Mouse (Mus musculus): ENCODE results near the gene A130010J15Rik. TPM values are rescaled to one million over a fixed set of nuclear protein-coding genes. Genes with fewer than 3 reads are reported as not detected.

The A130010J15Rik gene
- total and polyA plus RNA-seq, 2 experiments from 2014 or later: 11.3 to 17.7 TPM

DNA sequence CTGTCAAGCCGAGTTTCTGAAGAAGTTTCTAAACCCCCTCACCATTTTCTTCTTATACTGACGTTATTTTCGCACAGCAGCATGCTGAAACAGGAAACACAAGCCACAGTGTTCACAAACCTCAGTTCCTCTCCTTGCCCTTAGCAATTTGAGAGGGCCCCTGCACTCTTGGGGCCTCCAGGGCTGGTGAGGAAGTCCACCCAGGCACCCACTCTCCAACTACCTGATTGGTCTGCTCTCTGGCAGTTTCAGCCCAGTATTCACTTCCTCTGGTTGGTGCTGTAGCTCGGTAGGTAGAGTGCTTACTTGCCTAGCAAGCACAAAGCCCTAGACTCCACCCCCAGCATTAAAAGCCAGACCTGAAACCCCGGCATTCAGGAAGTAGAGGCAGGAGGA, 33.5 kb downstream of the A130010J15Rik start, which contains the start of gene Traf3ip3:
TSS of gene Traf3ip3 (minus strand) at position 321 of the 396 bp plus-strand sequence.
- H3K4me3 ChIP-seq (ENCODE audit: low read depth, low read length): peak within 1 kb of the TSS; percentile 30; the same call in 1 of the 2 replicates
- peak within 1 kb of the TSS; percentile 71; the same call in 1 of the 2 replicates for H3K27ac ChIP-seq (ENCODE audit: low read depth)
- TF ChIP-seq CTCF (IDR thresholded peaks at IDR 0.05; ENCODE audit: low read depth) (no peak), EP300 (IDR thresholded peaks at IDR 0.05; ENCODE audit: low read depth) (no peak)
- H3K27me3 ChIP-seq (ENCODE audit: control insufficient read depth, insufficient read depth, low read length): no peaks in the 10 kb centered on the region
- no peaks in the 10 kb centered on the region for H3K9me3 ChIP-seq (replicated peaks; ENCODE audit: control insufficient read depth, low read length)
- no peaks in the 10 kb centered on the region for H3K4me1 ChIP-seq (ENCODE audit: control insufficient read depth, insufficient read depth)
- H3K9ac ChIP-seq (replicated peaks; ENCODE audit: low read depth, low read length): no peak within 1 kb of the TSS
- no peaks in the 10 kb centered on the region for H3K36me3 ChIP-seq (replicated peaks; ENCODE audit: control insufficient read depth, insufficient read depth, low read length)
- 51% methylated on average over 5 of the region's 5 CpGs for WGBS
- DNase-seq (ENCODE audit: low spot score) (no peak), ATAC-seq (ENCODE audit: insufficient read depth, low read depth) (no peak)
- H3K4me2 ChIP-seq (ENCODE audit: low read depth, low read length): peak within 1 kb of the TSS; percentile 37; the same call in 1 of the 2 replicates

DNA sequence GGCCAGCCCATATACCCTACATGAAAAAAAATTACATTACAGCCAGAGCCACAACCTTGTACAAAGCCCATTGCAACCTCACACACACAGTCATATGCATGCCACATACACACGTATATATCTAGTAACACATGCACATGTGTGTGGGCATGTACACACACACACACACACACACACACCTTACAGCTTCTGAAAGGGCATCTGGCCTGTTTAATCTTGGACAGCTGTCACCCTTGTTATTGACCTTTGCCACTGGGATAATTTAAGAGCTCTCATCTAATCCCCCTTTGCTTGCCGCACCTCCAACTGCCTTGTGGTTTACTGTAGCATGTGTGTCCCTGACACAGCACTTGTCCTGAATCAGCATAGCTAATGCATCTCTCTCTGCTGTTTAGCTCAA, 36.0 kb downstream of the A130010J15Rik start:
- TF ChIP-seq EP300 (IDR thresholded peaks at IDR 0.05; ENCODE audit: low read depth): no peak
- no peak for TF ChIP-seq CTCF (IDR thresholded peaks at IDR 0.05; ENCODE audit: low read depth)
- H3K4me1 ChIP-seq (ENCODE audit: control insufficient read depth, insufficient read depth): no peaks in the 10 kb centered on the region
- no peak overlapping the region for H3K27ac ChIP-seq (ENCODE audit: low read depth)
- no peak overlapping the region for H3K4me2 ChIP-seq (ENCODE audit: low read depth, low read length)
- no peaks in the 10 kb centered on the region for H3K9me3 ChIP-seq (replicated peaks; ENCODE audit: control insufficient read depth, low read length)
- H3K27me3 ChIP-seq (ENCODE audit: control insufficient read depth, insufficient read depth, low read length): no peaks in the 10 kb centered on the region
- H3K4me3 ChIP-seq (ENCODE audit: low read depth, low read length): no peak overlapping the region
- H3K9ac ChIP-seq (replicated peaks; ENCODE audit: low read depth, low read length): no peak overlapping the region
- ATAC-seq (ENCODE audit: insufficient read depth, low read depth) (no peak), DNase-seq (ENCODE audit: low spot score) (no peak)
- no peaks in the 10 kb centered on the region for H3K36me3 ChIP-seq (replicated peaks; ENCODE audit: control insufficient read depth, insufficient read depth, low read length)
- 56% methylated on average over 2 of the region's 2 CpGs for WGBS

GRCm38 (mm10) chr1:193205431-193205830, 37.6 kb downstream of the A130010J15Rik start:
- Histone ChIP-seq H3K9me3 (replicated peaks; ENCODE audit: control insufficient read depth, low read length) (no peaks in the 10 kb centered on the region), H3K27ac (ENCODE audit: low read depth) (no peak overlapping the region), H3K9ac (replicated peaks; ENCODE audit: low read depth, low read length) (no peak overlapping the region), H3K27me3 (ENCODE audit: control insufficient read depth, insufficient read depth, low read length) (no peaks in the 10 kb centered on the region), H3K4me3 (ENCODE audit: low read depth, low read length) (no peak overlapping the region), H3K36me3 (replicated peaks; ENCODE audit: control insufficient read depth, insufficient read depth, low read length) (no peaks in the 10 kb centered on the region), H3K4me2 (ENCODE audit: low read depth, low read length) (no peak overlapping the region), H3K4me1 (ENCODE audit: control insufficient read depth, insufficient read depth) (no peaks in the 10 kb centered on the region)
- WGBS: 95% methylated on average over 2 of the region's 2 CpGs
- no peak for ATAC-seq (ENCODE audit: insufficient read depth, low read depth)
- DNase-seq (ENCODE audit: low spot score): no peak
- no peak for TF ChIP-seq EP300 (IDR thresholded peaks at IDR 0.05; ENCODE audit: low read depth)
- TF ChIP-seq CTCF (IDR thresholded peaks at IDR 0.05; ENCODE audit: low read depth): no peak

GRCm38 (mm10) chr1:193207503-193207902, 39.7 kb downstream of the A130010J15Rik start, which contains the start of gene Lamb3:
Gene Lamb3, plus strand, starts transcription at chr1:193207699.
- no peaks in the 10 kb centered on the region for H3K4me1 ChIP-seq (ENCODE audit: control insufficient read depth, insufficient read depth)
- H3K4me2 ChIP-seq (ENCODE audit: low read depth, low read length): no peak within 1 kb of the TSS
- H3K27ac ChIP-seq (ENCODE audit: low read depth): no peak within 1 kb of the TSS
- no peak within 1 kb of the TSS for H3K9ac ChIP-seq (replicated peaks; ENCODE audit: low read depth, low read length)
- DNase-seq (ENCODE audit: low spot score) (no peak), ATAC-seq (ENCODE audit: insufficient read depth, low read depth) (no peak)
- 66% methylated on average over 3 of the region's 3 CpGs for WGBS
- H3K9me3 ChIP-seq (replicated peaks; ENCODE audit: control insufficient read depth, low read length): no peaks in the 10 kb centered on the region
- no peaks in the 10 kb centered on the region for H3K36me3 ChIP-seq (replicated peaks; ENCODE audit: control insufficient read depth, insufficient read depth, low read length)
- TF ChIP-seq CTCF (IDR thresholded peaks at IDR 0.05; ENCODE audit: low read depth) (no peak), EP300 (IDR thresholded peaks at IDR 0.05; ENCODE audit: low read depth) (no peak)
- H3K27me3 ChIP-seq (ENCODE audit: control insufficient read depth, insufficient read depth, low read length): no peaks in the 10 kb centered on the region
- no peak within 1 kb of the TSS for H3K4me3 ChIP-seq (ENCODE audit: low read depth, low read length)

GRCm38 (mm10) chr1:193208178-193208577, 40.3 kb downstream of the A130010J15Rik start:
- DNase-seq (ENCODE audit: low spot score) (no peak), ATAC-seq (ENCODE audit: insufficient read depth, low read depth) (peak; percentile 83)
- TF ChIP-seq EP300 (IDR thresholded peaks at IDR 0.05; ENCODE audit: low read depth) (no peak), CTCF (IDR thresholded peaks at IDR 0.05; ENCODE audit: low read depth) (peak; percentile 94)
- H3K9ac ChIP-seq (replicated peaks; ENCODE audit: low read depth, low read length): no peak overlapping the region
- H3K4me3 ChIP-seq (ENCODE audit: low read depth, low read length): no peak overlapping the region
- no peaks in the 10 kb centered on the region for H3K9me3 ChIP-seq (replicated peaks; ENCODE audit: control insufficient read depth, low read length)
- no peaks in the 10 kb centered on the region for H3K4me1 ChIP-seq (ENCODE audit: control insufficient read depth, insufficient read depth)
- no peaks in the 10 kb centered on the region for H3K27me3 ChIP-seq (ENCODE audit: control insufficient read depth, insufficient read depth, low read length)
- H3K27ac ChIP-seq (ENCODE audit: low read depth): no peak overlapping the region
- H3K36me3 ChIP-seq (replicated peaks; ENCODE audit: control insufficient read depth, insufficient read depth, low read length): no peaks in the 10 kb centered on the region
- WGBS: 28% methylated on average over 2 of the region's 2 CpGs
- no peak overlapping the region for H3K4me2 ChIP-seq (ENCODE audit: low read depth, low read length)

- TF ChIP-seq EP300 (IDR thresholded peaks at IDR 0.05; ENCODE audit: low read depth): no peak
- no peak for TF ChIP-seq CTCF (IDR thresholded peaks at IDR 0.05; ENCODE audit: low read depth)
- no peak overlapping the region for H3K9ac ChIP-seq (replicated peaks; ENCODE audit: low read depth, low read length)
- ATAC-seq (ENCODE audit: insufficient read depth, low read depth) (no peak), DNase-seq (ENCODE audit: low spot score) (no peak)
- 50% methylated on average over 5 of the region's 5 CpGs for WGBS
- no peaks in the 10 kb centered on the region for H3K27me3 ChIP-seq (ENCODE audit: control insufficient read depth, insufficient read depth, low read length)
- H3K9me3 ChIP-seq (replicated peaks; ENCODE audit: control insufficient read depth, low read length): no peaks in the 10 kb centered on the region
- H3K36me3 ChIP-seq (replicated peaks; ENCODE audit: control insufficient read depth, insufficient read depth, low read length): no peaks in the 10 kb centered on the region
- no peak overlapping the region for H3K4me2 ChIP-seq (ENCODE audit: low read depth, low read length)
- H3K27ac ChIP-seq (ENCODE audit: low read depth): no peak overlapping the region
- H3K4me1 ChIP-seq (ENCODE audit: control insufficient read depth, insufficient read depth): no peaks in the 10 kb centered on the region
- H3K4me3 ChIP-seq (ENCODE audit: low read depth, low read length): no peak overlapping the region
Measured at GRCm38 (mm10) chr1:193211371-193211770, 43.5 kb downstream of the A130010J15Rik start.
